Mouse (Mus musculus) lung, embryonic 16.5 days (tissue): ENCODE results near the gene Arhgef15. TPM values are rescaled to one million over a fixed set of nuclear protein-coding genes. Genes with fewer than 3 reads are reported as not detected.
A peak's percentile ranks its signal among the peaks of the same experiment; 100 is the strongest.

ENCODE experiments used
- ATAC-seq: fragments of 200-750 bp; cut with Nextera tagmentation; 2 replicates; pipeline ENCODE4 v1.8.0; 2017; ENCODE audit warnings: low read depth, mild to moderate bottlenecking, moderate library complexity
- H3K27ac ChIP-seq: fragments of 300-500 bp; sonication (generic); 2 replicates; pipeline ENCODE4 v1.5.1; 2014; ENCODE audit warnings: mild to moderate bottlenecking, control low read depth, low read length
- H3K27me3 ChIP-seq: fragments of 300-500 bp; sonication (generic); 2 replicates; pipeline ENCODE4 v1.6.1; 2014; ENCODE audit warnings: low read depth, low read length, mixed read lengths; ENCODE audit not compliant: control insufficient read depth, insufficient read depth
- H3K36me3 ChIP-seq: fragments of 300-500 bp; sonication (generic); 2 replicates; pipeline ENCODE4 v1.6.1; 2014; ENCODE audit warnings: low read length; ENCODE audit not compliant: control insufficient read depth, insufficient read depth
- H3K4me1 ChIP-seq: fragments of 300-500 bp; sonication (generic); replicated peaks from 2 replicates; pipeline ENCODE4 v1.6.1; 2014; ENCODE audit warnings: low read length, mixed read lengths; ENCODE audit not compliant: control insufficient read depth, insufficient read depth
- H3K4me2 ChIP-seq: fragments of 300-500 bp; sonication (generic); 2 replicates; pipeline ENCODE4 v1.6.1; 2014; ENCODE audit warnings: low read depth, low read length, control low read depth
- H3K4me3 ChIP-seq: fragments of 300-500 bp; sonication (generic); 2 replicates; pipeline ENCODE4 v1.5.1; 2014; ENCODE audit warnings: mild to moderate bottlenecking, low read length, control low read depth
- H3K9ac ChIP-seq: fragments of 300-500 bp; sonication (generic); 2 replicates; pipeline ENCODE4 v1.6.1; 2014; ENCODE audit warnings: low read length, control low read depth
- H3K9me3 ChIP-seq: fragments of 300-500 bp; sonication (generic); 2 replicates; pipeline ENCODE4 v1.6.1; 2016; ENCODE audit warnings: low read length; ENCODE audit not compliant: control insufficient read depth
- WGBS: fragments of 180-500 bp; shearing (Covaris S2); extraction: QIAGEN DNeasy Blood & Tissue Kit; methylation state at CpG from one replicate; pipeline ENCODE4 v1.1.7; 2014; 5-methylcytosine and 5-hydroxymethylcytosine counted together
- polyA plus RNA-seq: library from polyadenylated mRNA; unstranded; fragments of >200 nt; fragmentation: Nextera tagmentation; extraction: Ambion mirVana; gene quantifications from 2 replicates; pipeline ENCODE4 v1.2.1, GENCODE M21; 2015

Arhgef15 gene
- polyA plus RNA-seq, 1 experiment from 2014 or later = 28.9 TPM

DNA sequence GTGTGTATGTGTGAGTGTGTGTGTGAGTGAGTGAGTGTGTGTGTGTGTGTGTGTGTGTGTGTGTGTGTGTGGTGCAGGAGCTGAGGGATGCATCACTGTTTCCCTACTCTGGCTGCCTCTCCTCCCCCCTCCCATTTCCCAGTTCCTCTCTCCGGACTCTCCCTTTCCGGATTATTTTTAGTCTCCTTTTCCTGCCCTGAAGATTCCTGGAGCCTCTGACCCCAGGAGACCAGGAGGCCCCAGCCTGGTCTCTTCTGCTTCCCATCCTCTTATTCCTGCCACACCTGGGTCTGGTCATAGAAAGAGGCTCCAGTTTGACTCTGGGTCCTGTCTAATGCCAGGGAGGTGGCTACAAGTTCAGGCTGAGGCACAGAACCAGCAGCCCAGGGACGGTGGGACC is 1.2 kb downstream of the Arhgef15 start:
- ATAC-seq = peak; percentile 55
- H3K4me2 ChIP-seq = peak overlapping the region; percentile 74

DNA sequence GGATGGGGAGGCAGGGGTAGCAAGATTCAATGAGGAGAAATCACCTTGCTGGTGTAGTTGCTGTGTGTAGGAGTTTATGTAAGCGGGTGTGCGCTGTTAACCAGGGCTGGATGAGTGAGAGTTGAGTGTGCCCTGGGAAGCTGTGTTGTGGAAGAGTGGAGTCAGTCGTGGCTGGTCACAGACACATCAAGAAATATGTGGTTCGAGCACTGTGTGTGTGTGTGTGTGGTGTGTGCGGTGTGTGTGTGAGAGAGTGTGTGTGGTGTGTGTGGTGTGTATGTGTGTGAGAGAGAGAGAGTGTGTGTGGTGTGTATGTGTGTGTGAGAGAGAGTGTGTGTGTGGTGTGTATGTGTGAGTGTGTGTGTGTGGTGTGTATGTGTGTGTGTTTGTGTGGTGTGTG is 1.8 kb downstream of the Arhgef15 start:
- peak overlapping the region; percentile 52 for H3K4me3 ChIP-seq
- 59% methylated on average over 5 of the region's 5 CpGs for WGBS
- peak overlapping the region; percentile 74 for H3K4me2 ChIP-seq
- ATAC-seq = no peak
- peaks cover 33% of the 10 kb centered on the region for H3K27me3 ChIP-seq
- H3K9ac ChIP-seq = no peak overlapping the region
- peaks cover 12% of the 10 kb centered on the region for H3K4me1 ChIP-seq
- H3K9me3 ChIP-seq = no peaks in the 10 kb centered on the region
- no peak overlapping the region for H3K27ac ChIP-seq
- H3K36me3 ChIP-seq = no peaks in the 10 kb centered on the region

More for the DNA sequence above, 1.2 kb downstream of the Arhgef15 start:
- Histone ChIP-seq H3K4me1 (peaks cover 12% of the 10 kb centered on the region), H3K4me3 (peak overlapping the region; percentile 48), H3K9ac (peak overlapping the region; percentile 50), H3K36me3 (no peaks in the 10 kb centered on the region), H3K27ac (peak overlapping the region; percentile 89), H3K27me3 (peaks cover 33% of the 10 kb centered on the region), H3K9me3 (no peaks in the 10 kb centered on the region)
- 22% methylated on average over 3 of the region's 3 CpGs for WGBS

DNA sequence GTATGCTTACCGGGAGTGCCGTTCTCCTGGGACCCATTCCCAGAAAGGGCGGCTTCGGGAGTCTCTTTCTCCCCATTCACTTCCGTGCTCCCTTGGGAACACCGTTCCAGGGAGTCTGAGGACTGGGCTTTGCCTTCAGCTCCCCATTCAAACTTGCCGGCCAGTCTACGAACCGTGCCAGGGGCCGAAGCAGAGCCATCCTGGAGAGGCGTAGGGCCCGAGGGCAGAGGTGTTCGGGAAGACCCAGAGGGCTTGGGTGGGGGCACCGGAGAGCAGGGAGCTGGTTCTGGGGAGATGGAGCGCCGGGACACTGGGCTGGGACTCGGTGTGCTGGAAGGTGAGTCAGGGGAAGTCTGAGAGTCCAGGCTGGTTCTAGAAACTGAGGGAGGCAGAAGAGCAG is 2.9 kb downstream of the Arhgef15 start:
- WGBS = 2% methylated on average over 17 of the region's 17 CpGs
- ATAC-seq = no peak
- peaks cover 33% of the 10 kb centered on the region for H3K27me3 ChIP-seq
- no peaks in the 10 kb centered on the region for H3K36me3 ChIP-seq
- H3K4me3 ChIP-seq = peak overlapping the region; percentile 52
- H3K4me1 ChIP-seq = peaks cover 12% of the 10 kb centered on the region
- peak overlapping the region; percentile 74 for H3K4me2 ChIP-seq
- H3K9me3 ChIP-seq = no peaks in the 10 kb centered on the region
- no peak overlapping the region for H3K27ac ChIP-seq
- H3K9ac ChIP-seq = peak overlapping the region; percentile 63

DNA sequence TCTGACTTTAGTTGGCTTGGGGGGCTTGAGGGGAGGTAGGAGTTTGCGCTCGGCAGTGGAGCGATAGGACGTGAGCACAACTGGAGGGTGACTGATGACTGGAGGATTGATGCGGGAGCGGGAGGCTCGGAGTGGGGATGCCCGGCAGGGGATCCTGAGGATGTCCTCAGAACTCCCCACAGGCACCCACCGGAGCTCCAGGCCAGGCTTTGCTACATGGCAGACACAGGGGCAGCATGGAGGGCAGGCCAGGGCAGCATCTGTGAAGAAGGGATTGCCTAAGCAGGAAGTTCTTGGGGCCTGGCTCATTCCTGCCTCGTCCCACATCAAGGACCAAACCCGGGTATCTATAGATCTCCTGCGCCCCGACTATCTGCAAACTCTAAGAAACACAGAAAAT is 3.4 kb downstream of the Arhgef15 start:
- peak overlapping the region; percentile 52 for H3K4me3 ChIP-seq
- peaks cover 12% of the 10 kb centered on the region for H3K4me1 ChIP-seq
- no peak overlapping the region for H3K27ac ChIP-seq
- peak overlapping the region; percentile 74 for H3K4me2 ChIP-seq
- H3K9ac ChIP-seq = peak overlapping the region; percentile 32; the same call in 1 of the 2 replicates
- no peaks in the 10 kb centered on the region for H3K36me3 ChIP-seq
- ATAC-seq = no peak
- WGBS = 7% methylated on average over 13 of the region's 13 CpGs
- H3K9me3 ChIP-seq = no peaks in the 10 kb centered on the region
- peaks cover 33% of the 10 kb centered on the region for H3K27me3 ChIP-seq

DNA sequence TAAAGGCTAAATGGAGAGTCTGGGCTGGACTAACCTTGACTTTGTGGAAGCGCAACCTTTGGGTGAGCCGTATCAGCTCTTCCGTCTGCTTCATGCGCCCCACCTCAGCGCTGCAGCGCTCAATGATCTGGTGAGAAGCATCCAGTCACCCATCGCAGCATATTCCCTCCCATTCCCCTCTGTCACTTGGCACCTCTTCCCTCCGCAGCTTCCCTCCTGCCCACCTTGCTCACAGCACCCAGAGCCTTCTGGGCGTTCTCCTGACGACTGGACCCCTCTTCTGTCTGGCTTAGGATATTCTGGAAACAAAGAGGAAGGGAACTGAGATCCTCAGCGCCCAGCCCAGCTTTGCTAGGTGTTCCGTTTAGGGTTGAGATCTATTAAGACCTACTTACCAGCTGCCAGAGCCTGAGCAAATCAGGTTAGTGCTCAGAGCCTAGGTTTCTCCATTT is 9.7 kb downstream of the Arhgef15 start:
- H3K4me1 ChIP-seq = no peaks in the 10 kb centered on the region
- peaks cover 8% of the 10 kb centered on the region; the same call in 1 of the 2 replicates for H3K27me3 ChIP-seq
- no peak overlapping the region for H3K4me2 ChIP-seq
- H3K9me3 ChIP-seq = no peaks in the 10 kb centered on the region
- 0 out of 2 replicates have a peak, but pooled peaks cover 2% of the 10 kb centered on the region for H3K36me3 ChIP-seq
- H3K9ac ChIP-seq = no peak overlapping the region
- no peak overlapping the region for H3K27ac ChIP-seq
- ATAC-seq = no peak
- no peak overlapping the region for H3K4me3 ChIP-seq
- 16% methylated on average over 12 of the region's 12 CpGs for WGBS

DNA sequence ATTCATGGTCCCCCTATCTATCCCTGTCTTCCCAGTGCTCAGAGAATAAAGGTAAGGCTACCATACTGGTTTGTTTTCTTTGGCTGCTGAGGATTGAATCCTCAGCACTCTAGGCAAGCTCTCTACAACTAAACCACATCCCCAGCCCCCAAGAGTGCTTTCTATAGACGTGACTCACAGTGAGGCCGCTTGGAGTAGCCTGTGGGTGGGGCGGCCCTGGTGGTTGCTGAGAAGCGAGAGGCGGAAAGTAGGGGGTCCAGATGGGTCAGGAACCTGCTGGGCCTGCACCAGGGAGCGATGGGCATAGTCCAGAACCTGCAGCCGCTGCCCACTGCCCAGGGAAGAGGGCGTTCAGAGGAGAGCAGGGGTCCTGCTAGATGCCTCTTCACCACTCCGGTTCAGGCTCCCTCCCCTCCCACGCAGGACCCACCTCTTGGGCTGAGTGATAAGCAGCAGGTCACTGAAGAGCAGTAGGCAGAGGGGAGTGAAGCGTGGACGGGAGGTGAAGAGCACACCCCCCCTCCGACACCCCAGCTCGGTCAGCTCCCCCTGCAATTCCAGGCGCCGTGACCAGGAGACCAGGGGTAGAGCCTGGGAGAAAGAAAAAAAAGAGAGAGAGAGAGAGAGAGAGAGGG is 10.4 kb downstream of the Arhgef15 start:
- no peak for ATAC-seq
- H3K4me2 ChIP-seq = 0 out of 2 replicates have a peak overlapping the region, but pooled peaks have one; percentile 13
- H3K27ac ChIP-seq = no peak overlapping the region
- 21% methylated on average over 16 of the region's 16 CpGs for WGBS
- H3K4me3 ChIP-seq = no peak overlapping the region
- 0 out of 2 replicates have a peak, but pooled peaks cover 2% of the 10 kb centered on the region for H3K36me3 ChIP-seq
- no peak overlapping the region for H3K9ac ChIP-seq
- H3K4me1 ChIP-seq = no peaks in the 10 kb centered on the region
- peaks cover 5% of the 10 kb centered on the region; the same call in 1 of the 2 replicates for H3K27me3 ChIP-seq
- no peaks in the 10 kb centered on the region for H3K9me3 ChIP-seq

DNA sequence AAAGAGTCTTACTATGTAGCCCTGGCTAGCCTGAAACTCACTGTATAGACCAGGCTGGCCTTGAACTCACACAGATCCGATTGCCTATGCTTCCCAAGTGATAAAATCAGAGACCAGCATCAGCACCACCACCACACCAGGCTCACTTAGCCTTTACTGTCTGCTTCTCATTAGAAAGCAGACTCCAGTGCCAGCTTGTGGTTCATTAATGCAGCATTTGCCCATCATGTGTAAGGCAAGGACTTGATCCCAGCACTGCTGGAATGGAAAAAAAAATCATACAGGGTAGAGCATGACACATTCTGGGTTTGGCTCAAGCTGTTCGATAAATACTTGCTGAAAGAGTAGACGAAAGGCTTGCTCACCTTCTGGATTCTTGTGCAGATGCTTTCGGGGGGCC is 11.3 kb downstream of the Arhgef15 start:
- ATAC-seq = no peak
- H3K9ac ChIP-seq = no peak overlapping the region
- WGBS = 82% methylated on average over 4 of the region's 4 CpGs
- H3K27ac ChIP-seq = no peak overlapping the region
- no peaks in the 10 kb centered on the region for H3K9me3 ChIP-seq
- H3K4me1 ChIP-seq = no peaks in the 10 kb centered on the region
- H3K36me3 ChIP-seq = 0 out of 2 replicates have a peak, but pooled peaks cover 2% of the 10 kb centered on the region
- no peak overlapping the region for H3K4me3 ChIP-seq
- H3K27me3 ChIP-seq = peaks cover 3% of the 10 kb centered on the region; the same call in 1 of the 2 replicates
- H3K4me2 ChIP-seq = no peak overlapping the region

DNA sequence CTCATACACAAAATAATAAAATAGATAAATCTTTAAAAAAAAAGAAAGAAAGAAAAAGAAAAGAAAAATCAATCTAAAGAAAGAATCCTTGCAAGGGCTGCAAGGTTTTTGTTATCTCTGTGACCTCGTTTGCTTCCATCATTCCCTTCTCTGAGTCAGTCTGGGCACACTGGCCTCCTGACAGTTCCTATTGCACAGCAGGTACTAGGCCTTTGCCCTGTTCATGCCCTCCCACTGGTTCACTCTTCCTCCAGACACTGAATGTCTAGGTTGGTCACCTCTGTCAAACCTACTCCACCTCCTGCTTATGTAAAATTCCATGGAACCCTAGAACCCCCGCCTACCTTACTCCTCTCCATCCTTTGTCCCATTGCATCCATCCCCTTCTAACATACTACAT is 12.0 kb downstream of the Arhgef15 start:
- 0 out of 2 replicates have a peak, but pooled peaks cover 2% of the 10 kb centered on the region for H3K36me3 ChIP-seq
- H3K9ac ChIP-seq = no peak overlapping the region
- no peak overlapping the region for H3K4me2 ChIP-seq
- WGBS = 73% methylated on average over 2 of the region's 2 CpGs
- no peaks in the 10 kb centered on the region for H3K9me3 ChIP-seq
- H3K27ac ChIP-seq = no peak overlapping the region
- peaks cover 5% of the 10 kb centered on the region; the same call in 1 of the 2 replicates for H3K4me1 ChIP-seq
- ATAC-seq = no peak
- no peak overlapping the region for H3K4me3 ChIP-seq
- H3K27me3 ChIP-seq = peaks cover 3% of the 10 kb centered on the region; the same call in 1 of the 2 replicates

DNA sequence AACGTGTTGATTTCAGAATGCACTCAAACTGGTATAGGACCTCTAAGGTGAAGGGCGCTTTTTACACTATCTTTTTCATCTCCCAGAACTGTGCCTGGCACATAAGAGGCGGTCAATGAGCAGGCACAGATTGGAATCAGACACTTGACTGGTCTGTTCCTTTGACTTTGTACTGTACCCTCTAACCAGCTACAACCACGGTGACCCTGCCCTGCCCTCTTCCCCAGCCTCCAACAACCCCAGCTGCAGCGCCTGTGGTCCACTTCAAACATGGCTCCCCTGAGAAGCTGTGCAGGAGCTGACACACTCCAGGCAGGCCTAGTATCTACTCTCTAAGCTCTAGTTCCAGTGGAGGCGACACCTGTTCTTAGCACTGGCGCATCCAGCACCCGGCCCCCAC is 14.5 kb downstream of the Arhgef15 start:
- Histone ChIP-seq H3K4me2 (no peak overlapping the region), H3K36me3 (0 out of 2 replicates have a peak, but pooled peaks cover 2% of the 10 kb centered on the region), H3K4me3 (no peak overlapping the region), H3K27me3 (peaks cover 2% of the 10 kb centered on the region; the same call in 1 of the 2 replicates), H3K4me1 (peaks cover 5% of the 10 kb centered on the region; the same call in 1 of the 2 replicates), H3K9ac (no peak overlapping the region), H3K27ac (no peak overlapping the region), H3K9me3 (no peaks in the 10 kb centered on the region)
- 80% methylated on average over 8 of the region's 8 CpGs for WGBS
- no peak for ATAC-seq
